Mouse (Mus musculus): ENCODE results near the gene Olfr1472.
"Not testable (repeated sequence)": the region's sequence is repeated elsewhere in the genome, so short reads cannot be mapped to it uniquely, and the experiment has no call there.

Gene Olfr1472

GRCm38 (mm10) chr19:13455986-13456385 lies at the start of gene Olfr1472:
TSS of gene Olfr1472 (minus strand) at chr19:13456086.
- no peak for DNase-seq

DNA sequence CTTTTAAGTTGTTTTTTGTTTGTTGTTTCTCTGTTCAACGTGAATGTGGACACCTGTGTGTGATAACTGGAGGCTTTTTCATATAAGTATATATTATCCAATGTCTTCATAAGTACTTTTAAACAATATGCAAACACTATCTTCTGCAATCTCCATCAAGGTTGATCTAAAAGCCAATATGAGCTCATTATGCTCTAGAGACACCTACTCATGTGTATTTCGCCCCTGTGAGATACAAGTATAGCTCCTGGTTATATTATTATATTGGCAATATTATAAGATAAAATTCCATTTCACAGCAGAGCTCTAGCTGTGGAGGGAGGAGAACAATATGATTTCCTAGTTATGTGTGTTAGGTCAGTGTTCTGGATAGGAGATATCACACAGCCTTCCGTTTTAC lies 44.4 kb upstream of the Olfr1472 start, which contains the start of gene Olfr1477:
Gene Olfr1477 (plus strand): TSS at position 301 of the 400 bp plus-strand sequence.
- no peak for DNase-seq

GRCm38 (mm10) chr19:13480096-13480495 lies 24.2 kb upstream of the Olfr1472 start, which contains the start of gene Olfr1475:
TSS of gene Olfr1475 (minus strand) at chr19:13480196.
- DNase-seq: no peak

DNA sequence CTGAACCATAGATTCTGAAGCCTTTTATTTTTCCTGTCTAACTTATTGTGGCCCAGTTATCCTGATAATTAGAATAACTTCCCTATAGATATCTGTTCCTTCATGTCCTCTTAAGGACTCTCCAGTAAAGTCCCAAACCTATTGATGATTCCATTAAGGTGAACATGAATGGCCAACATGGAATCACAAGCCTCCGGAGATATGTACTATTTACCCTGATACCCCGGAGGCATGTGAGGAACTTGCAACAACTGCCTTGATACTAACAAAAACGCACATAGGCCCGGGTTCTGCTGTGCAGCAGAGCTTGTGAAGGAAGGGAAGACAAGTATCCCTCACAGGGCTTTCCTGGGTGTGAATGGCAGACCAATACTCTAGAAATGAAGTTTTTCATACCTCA lies 13.4 kb upstream of the Olfr1472 start, which contains the start of gene Olfr1474:
Gene Olfr1474 (plus strand): TSS at position 301 of the 400 bp plus-strand sequence.
- DNase-seq: not testable (repeated sequence)

- DNase-seq: not testable (repeated sequence)
Measured at GRCm38 (mm10) chr19:13443109-13443508, 12.8 kb downstream of the Olfr1472 start, which contains the start of gene Olfr1471. TSS of gene Olfr1471 (plus strand) at chr19:13443409.

- DNase-seq: no peak
Measured at GRCm38 (mm10) chr19:13407549-13407948, 48.3 kb downstream of the Olfr1472 start, which contains the start of gene Olfr1469. TSS of gene Olfr1469 (plus strand) at chr19:13407849.

Measured in right cerebral cortex, postnatal 14 days (tissue).